ENCODE assay signal across 9 mouse cellular contexts in genomic region chr6:136856071-136856636, GRCm38 (mm10). TPM values are rescaled to one million over a fixed set of nuclear protein-coding genes. Genes with fewer than 3 reads are reported as not detected.
A peak's percentile ranks its signal among the peaks of the same experiment; 100 is the strongest.
DNase-seq lines count a peak whose midpoint lies in the region; ATAC-seq lines count a peak whose summit lies in the region.
"Had no signal": no experiment of that assay in that cellular context is flagged by ENCODE, and none has a peak within 500 bp of the region (broad histone marks: within the 10 kb centered on the region; RNA-seq: fewer than 3 reads in every experiment).

No protein-coding gene starts in this region.

- no peak overlapping the region for H3K4me3 ChIP-seq in hindbrain, embryonic 13.5 days
- no peak overlapping the region for H3K4me3 ChIP-seq in hindbrain, embryonic 12.5 days

- H3K9ac ChIP-seq in hindbrain, embryonic 13.5 days: peak overlapping the region; percentile 39; the same call in 1 of the 2 replicates
- no peak overlapping the region for H3K9ac ChIP-seq in hindbrain, embryonic 12.5 days

- H3K36me3 ChIP-seq in hindbrain, embryonic 13.5 days: no peaks in the 10 kb centered on the region
- H3K36me3 ChIP-seq in hindbrain, embryonic 12.5 days: no peaks in the 10 kb centered on the region

- H3K4me1 ChIP-seq in hindbrain, embryonic 13.5 days (replicated peaks): peaks cover 5% of the 10 kb centered on the region; the same call in 1 of the 2 replicates
- peaks cover 5% of the 10 kb centered on the region; the same call in 1 of the 2 replicates for H3K4me1 ChIP-seq in hindbrain, embryonic 12.5 days

- DNase-seq in c-Kit-positive CD71-positive TER-119-negative erythroid progenitor cells, embryonic 14.5 days (ENCODE audit: low read depth): peak; percentile 73
- peak; percentile 27 for DNase-seq in heart, postnatal 4 days
- no peak for DNase-seq in cerebellum, adult 11 months
- no peak for DNase-seq in gastrocnemius, adult 18-20 months (ENCODE audit: low spot score)
- DNase-seq in frontal cortex, postnatal 36 days (ENCODE audit: low spot score in 2 of 2): no peak

- no peaks in the 10 kb centered on the region for H3K9me3 ChIP-seq in hindbrain, embryonic 13.5 days
- H3K9me3 ChIP-seq in hindbrain, embryonic 12.5 days (replicated peaks): no peaks in the 10 kb centered on the region

- 72% methylated on average over 14 of the region's 14 CpGs for WGBS in hindbrain, embryonic 13.5 days
- WGBS in hindbrain, embryonic 12.5 days: 76% methylated on average over 14 of the region's 14 CpGs

- no peaks in the 10 kb centered on the region for H3K27me3 ChIP-seq in hindbrain, embryonic 13.5 days
- no peaks in the 10 kb centered on the region for H3K27me3 ChIP-seq in hindbrain, embryonic 12.5 days

- ATAC-seq in hindbrain, embryonic 13.5 days (ENCODE audit: low FRiP score): no peak
- ATAC-seq in hindbrain, embryonic 12.5 days (ENCODE audit: low FRiP score): no peak
- peak; percentile 29 for ATAC-seq in megakaryocyte-erythroid progenitor cell, adult 5-6 weeks (replicated peaks; ENCODE audit: low FRiP score, low TSS enrichment, poor library complexity, severe bottlenecking)

- H3K27ac ChIP-seq in hindbrain, embryonic 13.5 days: no peak overlapping the region
- H3K27ac ChIP-seq in hindbrain, embryonic 12.5 days: no peak overlapping the region

- no peak overlapping the region for H3K4me2 ChIP-seq in hindbrain, embryonic 13.5 days
- H3K4me2 ChIP-seq in hindbrain, embryonic 12.5 days (replicated peaks): no peak overlapping the region

RNA-seq across cellular contexts. Expression of gene Art4, which starts 1.4 kb away (rescaled TPM):
- polyA plus RNA-seq in hindbrain, embryonic 13.5 days (2015; fragmentation: Nextera tagmentation; extraction: Ambion mirVana): 0.13 and 0.39 TPM in 2 replicates
- 0.47 and 0.75 TPM in 2 replicates for polyA plus RNA-seq in hindbrain, embryonic 12.5 days (2016; fragmentation: Nextera tagmentation; extraction: Ambion mirVana)
- total RNA-seq in heart, postnatal 4 days (2021): 10 to 100 TPM in 1 of 2 experiments, 1 to 10 TPM in 1; 7.0 to 10.5 TPM
- total RNA-seq in megakaryocyte-erythroid progenitor cell, adult 5-6 weeks (2014; fragmentation: Nextera tagmentation): 9.9 and 10.7 TPM in 2 replicates
- 26.4 and 28.1 TPM in 2 replicates for total RNA-seq in megakaryocyte-erythroid progenitor cell, adult 5-6 weeks (2017)
- not detected for total RNA-seq in gastrocnemius, adult 18-20 months (2021)

RNA-seq across cellular contexts. Expression of gene Mgp, which starts 19.5 kb away (rescaled TPM):
- 13.6 and 16.2 TPM in 2 replicates for polyA plus RNA-seq in hindbrain, embryonic 13.5 days (2015; fragmentation: Nextera tagmentation; extraction: Ambion mirVana)
- polyA plus RNA-seq in hindbrain, embryonic 12.5 days (2016; fragmentation: Nextera tagmentation; extraction: Ambion mirVana): 16.6 and 35.9 TPM in 2 replicates
- 100 to 1,000 TPM; 188 to 201 TPM for total RNA-seq in heart, postnatal 4 days (2021)
- not detected in 2 replicates for total RNA-seq in megakaryocyte-erythroid progenitor cell, adult 5-6 weeks (2014; fragmentation: Nextera tagmentation)
- not detected in 2 replicates for total RNA-seq in megakaryocyte-erythroid progenitor cell, adult 5-6 weeks (2017)
- total RNA-seq in gastrocnemius, adult 18-20 months (2021): 10 to 100 TPM; 51.3 to 68.0 TPM

RNA-seq across cellular contexts. Expression of gene Smco3, which starts 20.9 kb away (rescaled TPM):
- polyA plus RNA-seq in hindbrain, embryonic 13.5 days (2015; fragmentation: Nextera tagmentation; extraction: Ambion mirVana): 0.19 and 0.66 TPM in 2 replicates
- 0.49 and 1.1 TPM in 2 replicates for polyA plus RNA-seq in hindbrain, embryonic 12.5 days (2016; fragmentation: Nextera tagmentation; extraction: Ambion mirVana)
- under 1 TPM in 1 of 2 experiments, not detected in 1; 0.20 TPM for total RNA-seq in heart, postnatal 4 days (2021)
- total RNA-seq in megakaryocyte-erythroid progenitor cell, adult 5-6 weeks (2014; fragmentation: Nextera tagmentation): 1.1 TPM in 1 of 2 replicates, not detected in the other
- 1.2 TPM in 1 of 2 replicates, not detected in the other for total RNA-seq in megakaryocyte-erythroid progenitor cell, adult 5-6 weeks (2017)
- under 1 TPM; 0.21 to 0.28 TPM for total RNA-seq in gastrocnemius, adult 18-20 months (2021)
- total RNA-seq: heart, postnatal 14 days had no signal

RNA-seq across cellular contexts. Expression of gene Wbp11, which starts 28.1 kb away (rescaled TPM):
- 80.1 and 82.5 TPM in 2 replicates for polyA plus RNA-seq in hindbrain, embryonic 13.5 days (2015; fragmentation: Nextera tagmentation; extraction: Ambion mirVana)
- polyA plus RNA-seq in hindbrain, embryonic 12.5 days (2016; fragmentation: Nextera tagmentation; extraction: Ambion mirVana): 112 and 123 TPM in 2 replicates
- total RNA-seq in heart, postnatal 4 days (2021): 10 to 100 TPM; 89.9 to 90.8 TPM
- 122 and 137 TPM in 2 replicates for total RNA-seq in megakaryocyte-erythroid progenitor cell, adult 5-6 weeks (2014; fragmentation: Nextera tagmentation)
- total RNA-seq in megakaryocyte-erythroid progenitor cell, adult 5-6 weeks (2017): 57.0 and 70.7 TPM in 2 replicates
- 10 to 100 TPM; 52.4 to 52.7 TPM for total RNA-seq in gastrocnemius, adult 18-20 months (2021)

RNA-seq across cellular contexts. Expression of gene BC049715, which starts 28.7 kb away (rescaled TPM):
- polyA plus RNA-seq in hindbrain, embryonic 13.5 days (2015; fragmentation: Nextera tagmentation; extraction: Ambion mirVana): 1.5 and 2.8 TPM in 2 replicates
- polyA plus RNA-seq in hindbrain, embryonic 12.5 days (2016; fragmentation: Nextera tagmentation; extraction: Ambion mirVana): 1.3 and 2.5 TPM in 2 replicates
- 1 to 10 TPM; 2.1 to 2.5 TPM for total RNA-seq in heart, postnatal 4 days (2021)
- total RNA-seq in megakaryocyte-erythroid progenitor cell, adult 5-6 weeks (2014; fragmentation: Nextera tagmentation): 0.96 and 1.2 TPM in 2 replicates
- 1.0 and 2.5 TPM in 2 replicates for total RNA-seq in megakaryocyte-erythroid progenitor cell, adult 5-6 weeks (2017)
- under 1 TPM in 1 of 2 experiments, not detected in 1; 0.05 TPM for total RNA-seq in gastrocnemius, adult 18-20 months (2021)

Comparison
In these comparisons a context has a peak if more than half of its experiments do, and no peak if none do; other contexts are left out.
1. DNase-seq: peak in c-Kit-positive CD71-positive TER-119-negative erythroid progenitor cells, embryonic 14.5 days (single experiment) and heart, postnatal 4 days (single experiment); none in cerebellum, adult 11 months (single experiment), gastrocnemius, adult 18-20 months (single experiment) and frontal cortex, postnatal 36 days (0 of 2).
2. RNA of gene Art4, which starts 1.4 kb away (total RNA-seq): 9.9 to 28.1 TPM in megakaryocyte-erythroid progenitor cell, adult 5-6 weeks and 7.0 to 10.5 TPM in heart, postnatal 4 days; not detected in gastrocnemius, adult 18-20 months; every median in the first group is over 4 times any median in the second.
3. RNA of gene Mgp, which starts 19.5 kb away (total RNA-seq): 188 to 201 TPM in heart, postnatal 4 days and 51.3 to 68.0 TPM in gastrocnemius, adult 18-20 months; not detected in megakaryocyte-erythroid progenitor cell, adult 5-6 weeks; every median in the first group is over 10 times any median in the second.